Mouse (Mus musculus) layer of hippocampus, adult 2 months (tissue): ENCODE measurements at regions not wholly inside any gene's neighbourhood (a gene's known extent, or its start where the extent isn't known, plus 50 kb on each side); places are given as distances from the start of the nearest gene placed in this dataset.

Experiments used
- DNase-seq, 2 experiments: peaks; one replicate each; pipeline ENCODE4 v3.0.0; 2022; ENCODE audit warnings: low spot score in 2 of 2
- H3K27ac ChIP-seq: fragments of 200-600 bp; 2 replicates; pipeline ENCODE4 v1.8.1; 2022
- H3K4me3 ChIP-seq: fragments of 200-600 bp; 2 replicates; pipeline ENCODE4 v1.8.1; 2022; ENCODE audit warnings: mild to moderate bottlenecking
- CTCF ChIP-seq: fragments of 200-600 bp; conservative IDR thresholded peaks from 2 replicates; pipeline ENCODE4 v1.8.1; 2022; ENCODE audit warnings: antibody characterized with exemption, mild to moderate bottlenecking, moderate library complexity

GRCm38 (mm10) chr2:61123046-61123806, 160.2 kb upstream of the Rbms1 start:
- TF ChIP-seq CTCF, result no peak
- Histone ChIP-seq H3K4me3 (no peak overlapping the region), H3K27ac (no peak overlapping the region)
- no peak for DNase-seq

DNA sequence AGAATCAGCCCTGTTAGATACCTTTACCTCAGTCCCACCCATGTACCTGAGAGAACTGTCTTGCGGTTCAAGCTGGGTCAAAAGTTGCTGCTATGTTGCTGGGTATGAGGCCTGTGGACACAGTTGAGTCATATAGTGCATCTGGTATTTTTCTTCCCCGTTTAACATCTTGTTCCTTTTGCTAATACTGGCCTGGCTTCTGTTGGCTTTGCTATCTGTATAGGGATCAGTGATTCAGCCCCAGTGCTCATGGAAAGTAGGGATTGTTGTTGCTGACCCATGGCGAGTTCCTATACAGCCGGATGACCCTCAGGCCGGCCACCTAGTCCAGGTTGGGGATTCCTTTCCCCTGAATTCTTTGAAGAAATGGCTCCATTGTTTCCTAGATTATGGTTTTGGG, 158.3 kb upstream of the Rbms1 start:
- no peak for TF ChIP-seq CTCF
- DNase-seq, result no peak
- Histone ChIP-seq H3K4me3 (no peak overlapping the region), H3K27ac (no peak overlapping the region)

DNA sequence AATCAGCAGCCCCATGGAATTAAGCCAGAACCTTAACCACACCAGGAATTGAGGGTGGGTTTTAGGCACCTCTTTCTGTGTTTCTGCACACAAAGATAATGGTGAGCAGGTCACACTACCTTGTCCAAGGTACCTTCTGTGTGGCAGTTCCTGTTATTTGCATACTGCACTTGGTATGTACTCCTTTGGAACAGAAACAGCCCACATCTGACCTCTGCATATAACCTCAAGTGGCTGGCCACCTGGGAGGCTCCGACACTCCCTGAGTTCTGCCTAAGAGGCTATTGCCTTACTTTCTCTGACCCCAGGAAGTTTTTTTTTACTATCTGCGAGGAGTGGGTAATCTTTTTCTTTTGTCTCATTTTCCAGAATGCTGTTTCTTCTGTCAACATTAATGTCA, 151.6 kb upstream of the Rbms1 start:
- Histone ChIP-seq H3K4me3 (no peak overlapping the region), H3K27ac (no peak overlapping the region)
- DNase-seq, result no peak
- no peak for TF ChIP-seq CTCF

DNA sequence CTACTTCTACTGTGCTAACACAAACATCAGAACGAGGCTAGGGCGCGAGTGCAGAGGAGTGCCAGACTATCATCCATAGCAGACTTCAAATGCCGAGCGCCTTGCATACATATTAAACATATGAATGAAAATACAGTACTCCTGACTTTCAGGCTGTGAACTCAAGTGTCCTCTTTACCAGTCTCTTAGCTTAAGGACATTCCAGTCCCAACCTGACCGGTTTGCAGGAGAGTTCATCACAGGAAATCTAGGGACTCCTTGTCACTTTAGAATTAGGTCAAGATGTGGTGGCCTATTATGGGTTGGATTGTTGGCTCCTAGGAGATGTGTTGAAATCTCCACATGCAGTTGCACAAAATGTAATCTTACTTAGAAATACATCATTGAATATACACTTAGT, 150.9 kb upstream of the Rbms1 start:
- Histone ChIP-seq H3K27ac (no peak overlapping the region), H3K4me3 (no peak overlapping the region)
- DNase-seq, result no peak
- TF ChIP-seq CTCF, result no peak

GRCm38 (mm10) chr2:61110591-61110990, 147.6 kb upstream of the Rbms1 start:
- H3K4me3 ChIP-seq, result no peak overlapping the region
- H3K27ac ChIP-seq, result no peak overlapping the region
- no peak for TF ChIP-seq CTCF
- no peak for DNase-seq

GRCm38 (mm10) chr2:61109564-61109963, 146.6 kb upstream of the Rbms1 start:
- DNase-seq, result no peak
- no peak overlapping the region for H3K4me3 ChIP-seq
- no peak overlapping the region for H3K27ac ChIP-seq
- TF ChIP-seq CTCF, result no peak

- Histone ChIP-seq H3K4me3 (no peak overlapping the region), H3K27ac (no peak overlapping the region)
- TF ChIP-seq CTCF, result no peak
- DNase-seq, result no peak
Observed at GRCm38 (mm10) chr2:61105169-61105568, 142.2 kb upstream of the Rbms1 start.

GRCm38 (mm10) chr2:61100854-61101253, 137.9 kb upstream of the Rbms1 start:
- TF ChIP-seq CTCF, result no peak
- no peak overlapping the region for H3K27ac ChIP-seq
- no peak overlapping the region for H3K4me3 ChIP-seq
- no peak for DNase-seq

- peak in 1 of 2 experiments; percentile 2 for DNase-seq
- H3K4me3 ChIP-seq, result no peak overlapping the region
- no peak overlapping the region for H3K27ac ChIP-seq
- TF ChIP-seq CTCF, result no peak
Observed at GRCm38 (mm10) chr2:61088501-61088900, 125.5 kb upstream of the Rbms1 start.

GRCm38 (mm10) chr2:61084835-61085234, 121.8 kb upstream of the Rbms1 start:
- no peak overlapping the region for H3K4me3 ChIP-seq
- H3K27ac ChIP-seq, result no peak overlapping the region
- TF ChIP-seq CTCF, result no peak
- no peak for DNase-seq

DNA sequence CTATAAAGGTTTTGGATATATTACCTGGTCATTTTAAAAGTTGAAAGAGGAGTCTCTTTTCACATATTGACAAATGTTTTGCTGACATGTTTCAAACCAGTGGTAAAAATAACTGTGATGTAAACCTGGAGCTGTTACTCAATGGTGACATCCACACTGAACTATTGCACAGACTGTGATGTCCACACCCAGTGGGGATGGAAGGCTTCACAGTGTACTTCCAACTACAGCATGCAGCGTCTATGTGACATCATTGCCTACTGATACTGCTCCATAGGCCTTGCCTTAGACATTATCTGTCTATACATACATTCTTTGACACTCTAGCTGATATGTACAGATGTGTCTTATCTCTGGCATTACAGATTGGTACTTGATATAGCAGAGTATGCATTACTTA, 120.1 kb upstream of the Rbms1 start:
- no peak overlapping the region for H3K4me3 ChIP-seq
- DNase-seq, result no peak
- TF ChIP-seq CTCF, result no peak

DNA sequence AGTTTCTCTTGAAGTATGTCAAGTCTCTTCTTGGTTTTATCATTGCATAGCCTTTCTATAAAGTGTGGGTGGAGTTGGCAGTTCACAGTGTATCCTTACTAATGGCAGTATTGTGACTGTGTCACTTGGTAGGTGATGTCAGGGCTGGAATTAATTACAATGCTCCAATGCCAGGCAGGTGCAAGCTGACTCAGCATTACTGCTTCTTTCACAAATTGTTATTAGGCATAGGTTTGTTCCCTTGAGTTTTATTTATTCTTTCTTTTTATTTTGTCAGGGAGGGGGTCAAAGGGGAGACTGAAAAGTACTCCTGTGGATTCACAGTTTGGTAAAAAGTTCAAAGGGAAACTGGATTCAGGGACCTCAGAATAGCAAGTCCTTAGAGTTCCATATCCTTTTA, 119.6 kb upstream of the Rbms1 start:
- no peak overlapping the region for H3K4me3 ChIP-seq
- no peak for DNase-seq
- no peak overlapping the region for H3K27ac ChIP-seq
- no peak for TF ChIP-seq CTCF

More for the DNA sequence above, 120.1 kb upstream of the Rbms1 start:
- H3K27ac ChIP-seq, result no peak overlapping the region

DNA sequence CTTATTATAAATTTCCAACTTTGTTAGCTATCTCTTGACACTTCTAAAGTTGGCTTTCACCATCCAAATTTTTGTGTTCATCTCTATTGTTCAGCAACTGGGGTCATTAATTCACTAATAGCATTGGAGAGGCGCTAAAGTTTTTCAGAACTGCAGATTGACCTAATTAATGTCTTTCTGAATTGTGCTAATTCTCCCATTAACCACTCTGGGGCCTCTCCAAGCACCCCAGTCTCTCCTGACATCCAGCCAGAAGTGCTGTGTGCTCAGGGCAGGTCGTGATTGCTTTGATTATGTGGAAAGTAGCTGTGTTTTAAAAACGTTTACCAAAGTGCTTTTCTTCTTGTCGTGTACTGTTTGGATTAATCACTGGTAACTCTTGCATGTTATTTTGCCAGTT, 117.0 kb upstream of the Rbms1 start:
- DNase-seq, result no peak

GRCm38 (mm10) chr2:61071025-61071424, 108.0 kb upstream of the Rbms1 start:
- TF ChIP-seq CTCF, result no peak
- Histone ChIP-seq H3K27ac (no peak overlapping the region), H3K4me3 (no peak overlapping the region)
- DNase-seq, result no peak

More for the DNA sequence above, 117.0 kb upstream of the Rbms1 start:
- no peak for TF ChIP-seq CTCF
- Histone ChIP-seq H3K27ac (no peak overlapping the region), H3K4me3 (no peak overlapping the region)
